Mouse (Mus musculus): Measurements from ENCODE around the gene Gnptab. TPM values are rescaled to one million over a fixed set of nuclear protein-coding genes. Genes with fewer than 3 reads are reported as not detected.

The Gnptab gene
- total and polyA plus RNA-seq, 2 experiments = 2.7 to 6.8 TPM

GRCm38 (mm10) chr10:88346454-88347245 lies 32.3 kb upstream of the Gnptab start:
- H3K4me1 ChIP-seq (ENCODE audit: control insufficient read depth, insufficient read depth, low read length) = no peaks in the 10 kb centered on the region
- no peaks in the 10 kb centered on the region for H3K36me3 ChIP-seq (ENCODE audit: control insufficient read depth, insufficient read depth, low read length)
- TF ChIP-seq CTCF (IDR thresholded peaks at IDR 0.05; ENCODE audit: low read depth, low read length) = no peak
- no peak for TF ChIP-seq POLR2A (IDR thresholded peaks at IDR 0.05; ENCODE audit: extremely low read depth, insufficient read depth, low read length)
- no peak overlapping the region for H3K4me3 ChIP-seq (ENCODE audit: insufficient read depth, low read depth, low read length)
- no peak for DNase-seq (ENCODE audit: extremely low read depth, low read depth, low spot score)
- H3K79me2 ChIP-seq (ENCODE audit: control insufficient read depth, insufficient read depth, low read length) = no peaks in the 10 kb centered on the region
- H3K9ac ChIP-seq (ENCODE audit: low read depth, low read length) = no peak overlapping the region
- WGBS = 79% methylated on average over 12 of the region's 12 CpGs
- no peaks in the 10 kb centered on the region for H3K27me3 ChIP-seq (ENCODE audit: control insufficient read depth, insufficient read depth, low read length)
- no peak overlapping the region for H3K27ac ChIP-seq (replicated peaks; ENCODE audit: insufficient read depth, low read depth, low read length)

GRCm38 (mm10) chr10:88349800-88350199 lies 29.1 kb upstream of the Gnptab start:
- 65% methylated on average over 8 of the region's 8 CpGs for WGBS
- no peaks in the 10 kb centered on the region for H3K36me3 ChIP-seq (ENCODE audit: control insufficient read depth, insufficient read depth, low read length)
- H3K4me1 ChIP-seq (ENCODE audit: control insufficient read depth, insufficient read depth, low read length) = no peaks in the 10 kb centered on the region
- TF ChIP-seq POLR2A (IDR thresholded peaks at IDR 0.05; ENCODE audit: extremely low read depth, insufficient read depth, low read length) (no peak), CTCF (IDR thresholded peaks at IDR 0.05; ENCODE audit: low read depth, low read length) (no peak)
- no peaks in the 10 kb centered on the region for H3K79me2 ChIP-seq (ENCODE audit: control insufficient read depth, insufficient read depth, low read length)
- no peak overlapping the region for H3K27ac ChIP-seq (replicated peaks; ENCODE audit: insufficient read depth, low read depth, low read length)
- no peak overlapping the region for H3K9ac ChIP-seq (ENCODE audit: low read depth, low read length)
- H3K4me3 ChIP-seq (ENCODE audit: insufficient read depth, low read depth, low read length) = no peak overlapping the region
- DNase-seq (ENCODE audit: extremely low read depth, low read depth, low spot score) = no peak
- no peaks in the 10 kb centered on the region for H3K27me3 ChIP-seq (ENCODE audit: control insufficient read depth, insufficient read depth, low read length)

GRCm38 (mm10) chr10:88350687-88351086 lies 28.2 kb upstream of the Gnptab start:
- H3K4me3 ChIP-seq (ENCODE audit: insufficient read depth, low read depth, low read length) = no peak overlapping the region
- no peaks in the 10 kb centered on the region for H3K27me3 ChIP-seq (ENCODE audit: control insufficient read depth, insufficient read depth, low read length)
- no peak overlapping the region for H3K27ac ChIP-seq (replicated peaks; ENCODE audit: insufficient read depth, low read depth, low read length)
- no peaks in the 10 kb centered on the region for H3K36me3 ChIP-seq (ENCODE audit: control insufficient read depth, insufficient read depth, low read length)
- H3K9ac ChIP-seq (ENCODE audit: low read depth, low read length) = no peak overlapping the region
- no peak for DNase-seq (ENCODE audit: extremely low read depth, low read depth, low spot score)
- 47% methylated on average over 2 of the region's 2 CpGs for WGBS
- H3K79me2 ChIP-seq (ENCODE audit: control insufficient read depth, insufficient read depth, low read length) = no peaks in the 10 kb centered on the region
- no peaks in the 10 kb centered on the region for H3K4me1 ChIP-seq (ENCODE audit: control insufficient read depth, insufficient read depth, low read length)
- TF ChIP-seq POLR2A (IDR thresholded peaks at IDR 0.05; ENCODE audit: extremely low read depth, insufficient read depth, low read length) (no peak), CTCF (IDR thresholded peaks at IDR 0.05; ENCODE audit: low read depth, low read length) (no peak)

- no peaks in the 10 kb centered on the region for H3K27me3 ChIP-seq (ENCODE audit: control insufficient read depth, insufficient read depth, low read length)
- DNase-seq (ENCODE audit: extremely low read depth, low read depth, low spot score) = no peak
- WGBS = 69% methylated on average over 5 of the region's 5 CpGs
- H3K4me3 ChIP-seq (ENCODE audit: insufficient read depth, low read depth, low read length) = no peak overlapping the region
- H3K27ac ChIP-seq (replicated peaks; ENCODE audit: insufficient read depth, low read depth, low read length) = no peak overlapping the region
- H3K9ac ChIP-seq (ENCODE audit: low read depth, low read length) = no peak overlapping the region
- H3K4me1 ChIP-seq (ENCODE audit: control insufficient read depth, insufficient read depth, low read length) = peaks cover under 1% of the 10 kb centered on the region; the same call in 1 of the 2 replicates
- TF ChIP-seq POLR2A (IDR thresholded peaks at IDR 0.05; ENCODE audit: extremely low read depth, insufficient read depth, low read length) = no peak
- TF ChIP-seq CTCF (IDR thresholded peaks at IDR 0.05; ENCODE audit: low read depth, low read length) = no peak
- H3K79me2 ChIP-seq (ENCODE audit: control insufficient read depth, insufficient read depth, low read length) = no peaks in the 10 kb centered on the region
- H3K36me3 ChIP-seq (ENCODE audit: control insufficient read depth, insufficient read depth, low read length) = no peaks in the 10 kb centered on the region
Observed at GRCm38 (mm10) chr10:88351411-88352103, 27.4 kb upstream of the Gnptab start.

GRCm38 (mm10) chr10:88352549-88352948 lies 26.4 kb upstream of the Gnptab start:
- Histone ChIP-seq H3K27me3 (ENCODE audit: control insufficient read depth, insufficient read depth, low read length) (no peaks in the 10 kb centered on the region), H3K79me2 (ENCODE audit: control insufficient read depth, insufficient read depth, low read length) (no peaks in the 10 kb centered on the region), H3K4me1 (ENCODE audit: control insufficient read depth, insufficient read depth, low read length) (peaks cover 3% of the 10 kb centered on the region; the same call in 1 of the 2 replicates), H3K4me3 (ENCODE audit: insufficient read depth, low read depth, low read length) (no peak overlapping the region), H3K27ac (replicated peaks; ENCODE audit: insufficient read depth, low read depth, low read length) (no peak overlapping the region), H3K9ac (ENCODE audit: low read depth, low read length) (no peak overlapping the region), H3K36me3 (ENCODE audit: control insufficient read depth, insufficient read depth, low read length) (no peaks in the 10 kb centered on the region)
- WGBS = 57% methylated on average over 2 of the region's 2 CpGs
- no peak for DNase-seq (ENCODE audit: extremely low read depth, low read depth, low spot score)
- TF ChIP-seq POLR2A (IDR thresholded peaks at IDR 0.05; ENCODE audit: extremely low read depth, insufficient read depth, low read length) (no peak), CTCF (IDR thresholded peaks at IDR 0.05; ENCODE audit: low read depth, low read length) (no peak)
